Mouse (Mus musculus) heart, embryonic 16.5 days (tissue): ENCODE data around the gene Wee2. TPM values are rescaled to one million over a fixed set of nuclear protein-coding genes. Genes with fewer than 3 reads are reported as not detected.

Source experiments
- ATAC-seq: fragments of 200-750 bp; cut with Nextera tagmentation; replicated peaks from 2 replicates; pipeline ENCODE4 v1.8.0; 2017; ENCODE audit warnings: moderate number of reproducible peaks; ENCODE audit not compliant: insufficient read depth, low FRiP score; ENCODE audit errors: extremely low read depth
- H3K27ac ChIP-seq: fragments of 300-500 bp; sonication (generic); 2 replicates; pipeline ENCODE4 v1.5.1; 2014; ENCODE audit warnings: mild to moderate bottlenecking, low read length, control low read depth, moderate library complexity
- H3K27me3 ChIP-seq: fragments of 300-500 bp; sonication (generic); 2 replicates; pipeline ENCODE4 v1.6.1; 2014; ENCODE audit warnings: low read length, mixed read lengths; ENCODE audit not compliant: control insufficient read depth, insufficient read depth
- H3K36me3 ChIP-seq: fragments of 300-500 bp; sonication (generic); 2 replicates; pipeline ENCODE4 v1.6.1; 2014; ENCODE audit not compliant: control insufficient read depth, insufficient read depth
- H3K4me1 ChIP-seq: fragments of 300-500 bp; sonication (generic); 2 replicates; pipeline ENCODE4 v1.6.1; 2014; ENCODE audit warnings: low read length, mixed read lengths; ENCODE audit not compliant: control insufficient read depth, insufficient read depth
- H3K4me2 ChIP-seq: fragments of 300-500 bp; sonication (generic); 2 replicates; pipeline ENCODE4 v1.6.1; 2014; ENCODE audit warnings: low read depth, mild to moderate bottlenecking, control low read depth, low read length
- H3K4me3 ChIP-seq: fragments of 300-500 bp; sonication (generic); 2 replicates; pipeline ENCODE4 v1.5.1; 2014; ENCODE audit warnings: mild to moderate bottlenecking, control low read depth, low read length
- H3K9ac ChIP-seq: fragments of 300-500 bp; sonication (generic); 2 replicates; pipeline ENCODE4 v1.6.1; 2014; ENCODE audit warnings: low read length, control low read depth
- H3K9me3 ChIP-seq: fragments of 300-500 bp; sonication (generic); replicated peaks from 2 replicates; pipeline ENCODE4 v1.6.1; 2016; ENCODE audit warnings: low read length; ENCODE audit not compliant: control insufficient read depth
- WGBS: fragments of 180-500 bp; shearing (Covaris S2); extraction: QIAGEN DNeasy Blood & Tissue Kit; methylation state at CpG from one replicate; pipeline ENCODE4 v1.1.7; 2014; 5-methylcytosine and 5-hydroxymethylcytosine counted together
- polyA plus RNA-seq: library from polyadenylated mRNA; unstranded; fragments of >200 nt; fragmentation: Nextera tagmentation; extraction: Ambion mirVana; gene quantifications from 2 replicates; pipeline ENCODE4 v1.2.1, GENCODE M21; 2015

Wee2 gene
- not detected in 2 replicates for polyA plus RNA-seq

GRCm38 (mm10) chr6:40438936-40439335 lies at the start of gene Wee2:
TSS of gene Wee2 (plus strand) at chr6:40439088.
- no peak within 1 kb of the TSS for H3K27ac ChIP-seq
- H3K4me3 ChIP-seq, result no peak within 1 kb of the TSS
- no peaks in the 10 kb centered on the region for H3K36me3 ChIP-seq
- H3K4me2 ChIP-seq, result no peak within 1 kb of the TSS
- 0 out of 2 replicates have a peak, but pooled peaks cover 2% of the 10 kb centered on the region for H3K4me1 ChIP-seq
- no peak for ATAC-seq
- H3K9ac ChIP-seq, result no peak within 1 kb of the TSS
- 65% methylated on average over 5 of the region's 5 CpGs for WGBS
- H3K9me3 ChIP-seq, result no peaks in the 10 kb centered on the region
- peaks cover 7% of the 10 kb centered on the region; the same call in 1 of the 2 replicates for H3K27me3 ChIP-seq

GRCm38 (mm10) chr6:40390975-40391374 lies 47.9 kb upstream of the Wee2 start:
- Histone ChIP-seq H3K27ac (no peak overlapping the region), H3K9ac (no peak overlapping the region), H3K4me2 (no peak overlapping the region), H3K4me3 (no peak overlapping the region), H3K4me1 (peaks cover 5% of the 10 kb centered on the region; the same call in 1 of the 2 replicates), H3K27me3 (no peaks in the 10 kb centered on the region), H3K36me3 (peaks cover 8% of the 10 kb centered on the region; the same call in 1 of the 2 replicates), H3K9me3 (no peaks in the 10 kb centered on the region)
- ATAC-seq, result no peak
- 78% methylated on average over 1 of the region's 1 CpGs for WGBS

GRCm38 (mm10) chr6:40393213-40393612 lies 45.7 kb upstream of the Wee2 start:
- H3K9me3 ChIP-seq, result no peaks in the 10 kb centered on the region
- WGBS, result 31% methylated on average over 3 of the region's 3 CpGs
- peak; percentile 63; the same call in 1 of the 2 replicates for ATAC-seq
- no peak overlapping the region for H3K27ac ChIP-seq
- peaks cover 16% of the 10 kb centered on the region for H3K36me3 ChIP-seq
- H3K4me1 ChIP-seq, result peaks cover 5% of the 10 kb centered on the region; the same call in 1 of the 2 replicates
- no peaks in the 10 kb centered on the region for H3K27me3 ChIP-seq
- no peak overlapping the region for H3K9ac ChIP-seq
- no peak overlapping the region for H3K4me2 ChIP-seq
- no peak overlapping the region for H3K4me3 ChIP-seq

- Histone ChIP-seq H3K36me3 (peaks cover 26% of the 10 kb centered on the region), H3K9me3 (peaks cover 3% of the 10 kb centered on the region), H3K4me2 (no peak overlapping the region), H3K4me3 (no peak overlapping the region), H3K27me3 (no peaks in the 10 kb centered on the region), H3K27ac (no peak overlapping the region), H3K4me1 (peaks cover 6% of the 10 kb centered on the region; the same call in 1 of the 2 replicates), H3K9ac (no peak overlapping the region)
- no peak for ATAC-seq
- 81% methylated on average over 2 of the region's 2 CpGs for WGBS
Measured at GRCm38 (mm10) chr6:40402031-40402430, 36.9 kb upstream of the Wee2 start.

GRCm38 (mm10) chr6:40403640-40404285 lies 35.1 kb upstream of the Wee2 start:
- H3K36me3 ChIP-seq, result peaks cover 14% of the 10 kb centered on the region
- H3K4me1 ChIP-seq, result peaks cover 6% of the 10 kb centered on the region; the same call in 1 of the 2 replicates
- no peak overlapping the region for H3K9ac ChIP-seq
- no peaks in the 10 kb centered on the region for H3K27me3 ChIP-seq
- WGBS, result 69% methylated on average over 4 of the region's 4 CpGs
- H3K4me3 ChIP-seq, result no peak overlapping the region
- peaks cover 2% of the 10 kb centered on the region for H3K9me3 ChIP-seq
- no peak overlapping the region for H3K4me2 ChIP-seq
- no peak for ATAC-seq
- H3K27ac ChIP-seq, result no peak overlapping the region

- ATAC-seq, result no peak
Measured at GRCm38 (mm10) chr6:40411085-40411484, 27.8 kb upstream of the Wee2 start.

GRCm38 (mm10) chr6:40413046-40413445 lies 25.8 kb upstream of the Wee2 start:
- 75% methylated on average over 5 of the region's 5 CpGs for WGBS

More at GRCm38 (mm10) chr6:40411085-40411484, 27.8 kb upstream of the Wee2 start:
- no peak overlapping the region for H3K9ac ChIP-seq
- no peak overlapping the region for H3K4me2 ChIP-seq
- H3K27ac ChIP-seq, result no peak overlapping the region
- no peaks in the 10 kb centered on the region for H3K9me3 ChIP-seq
- H3K4me3 ChIP-seq, result no peak overlapping the region
- H3K4me1 ChIP-seq, result no peaks in the 10 kb centered on the region
- WGBS, result 78% methylated on average over 3 of the region's 3 CpGs
- H3K36me3 ChIP-seq, result peaks cover 6% of the 10 kb centered on the region; the same call in 1 of the 2 replicates
- no peaks in the 10 kb centered on the region for H3K27me3 ChIP-seq

GRCm38 (mm10) chr6:40413565-40413964 lies 25.3 kb upstream of the Wee2 start:
- H3K4me2 ChIP-seq, result no peak overlapping the region
- H3K36me3 ChIP-seq, result no peaks in the 10 kb centered on the region
- no peaks in the 10 kb centered on the region for H3K9me3 ChIP-seq
- WGBS, result 91% methylated on average over 3 of the region's 3 CpGs
- H3K4me1 ChIP-seq, result no peaks in the 10 kb centered on the region
- H3K27ac ChIP-seq, result no peak overlapping the region
- H3K4me3 ChIP-seq, result no peak overlapping the region
- no peak for ATAC-seq
- H3K9ac ChIP-seq, result no peak overlapping the region
- no peaks in the 10 kb centered on the region for H3K27me3 ChIP-seq

More at GRCm38 (mm10) chr6:40413046-40413445, 25.8 kb upstream of the Wee2 start:
- Histone ChIP-seq H3K27ac (no peak overlapping the region), H3K4me3 (no peak overlapping the region), H3K9me3 (no peaks in the 10 kb centered on the region), H3K9ac (no peak overlapping the region), H3K36me3 (no peaks in the 10 kb centered on the region), H3K27me3 (no peaks in the 10 kb centered on the region), H3K4me2 (no peak overlapping the region), H3K4me1 (no peaks in the 10 kb centered on the region)
- no peak for ATAC-seq

GRCm38 (mm10) chr6:40415799-40416198 lies 23.1 kb upstream of the Wee2 start:
- no peaks in the 10 kb centered on the region for H3K9me3 ChIP-seq
- no peaks in the 10 kb centered on the region for H3K27me3 ChIP-seq
- H3K4me2 ChIP-seq, result no peak overlapping the region
- no peak overlapping the region for H3K9ac ChIP-seq
- 79% methylated on average over 5 of the region's 5 CpGs for WGBS
- no peak for ATAC-seq
- no peak overlapping the region for H3K4me3 ChIP-seq
- no peak overlapping the region for H3K27ac ChIP-seq
- H3K4me1 ChIP-seq, result no peaks in the 10 kb centered on the region
- H3K36me3 ChIP-seq, result no peaks in the 10 kb centered on the region
